Mouse (Mus musculus) small intestine, adult 2 months (tissue): Measurements from ENCODE around the gene Ccdc33.

ENCODE experiments used
- CTCF ChIP-seq: fragments of 200-500 bp; IDR thresholded peaks from 2 replicates; pipeline ENCODE4 v1.5.1; 2012; ENCODE audit warnings: low read depth, mild to moderate bottlenecking, control low read depth, inconsistent platforms, low read length, moderate library complexity, mixed read lengths; ENCODE audit not compliant: insufficient replicate concordance, insufficient read length; ENCODE audit errors: extremely low read depth
- POLR2A ChIP-seq: fragments of 200-500 bp; IDR thresholded peaks from 2 replicates; pipeline ENCODE4 v1.6.1; 2012; ENCODE audit warnings: low read depth, mild to moderate bottlenecking, control low read depth, inconsistent platforms, low read length, moderate library complexity

DNA sequence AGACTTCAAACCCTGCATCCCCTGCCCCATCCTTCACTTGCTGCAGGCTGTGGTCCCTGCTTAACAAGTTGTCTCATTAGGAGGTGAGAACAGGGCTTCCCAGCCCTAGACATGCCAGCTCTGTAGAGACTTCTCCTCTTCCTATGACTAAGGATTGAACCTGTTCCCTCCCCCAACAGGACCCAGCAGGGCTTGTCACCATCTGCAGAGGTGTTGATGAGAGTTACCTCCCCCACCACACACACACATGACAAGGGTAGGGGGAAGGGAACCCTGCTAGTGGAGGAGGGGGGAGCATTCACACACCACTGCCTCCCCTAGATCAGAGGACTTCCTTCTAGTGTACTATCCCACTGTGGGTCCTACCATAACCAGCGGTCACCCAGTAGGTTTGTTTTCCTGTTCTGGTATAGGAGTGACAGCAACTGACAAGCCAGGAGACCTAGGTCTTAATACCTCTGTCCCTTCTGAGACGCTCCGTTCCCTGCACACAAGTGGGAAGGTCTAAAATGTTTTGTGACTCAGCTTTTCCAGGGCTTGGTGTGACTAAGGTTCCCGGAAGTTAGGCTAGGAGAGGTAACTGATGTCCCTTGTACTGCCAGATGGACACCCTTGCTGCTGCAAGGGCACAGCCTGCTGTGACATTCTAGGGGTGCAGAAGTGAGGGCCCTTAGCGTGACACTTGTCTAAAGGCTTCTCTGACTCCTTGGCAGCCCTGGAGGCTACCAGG is 18.6 kb downstream of the Ccdc33 start:
- TF ChIP-seq POLR2A (no peak), CTCF (no peak)
